15 mouse cellular contexts compared by ENCODE assay signal in the genomic region with DNA sequence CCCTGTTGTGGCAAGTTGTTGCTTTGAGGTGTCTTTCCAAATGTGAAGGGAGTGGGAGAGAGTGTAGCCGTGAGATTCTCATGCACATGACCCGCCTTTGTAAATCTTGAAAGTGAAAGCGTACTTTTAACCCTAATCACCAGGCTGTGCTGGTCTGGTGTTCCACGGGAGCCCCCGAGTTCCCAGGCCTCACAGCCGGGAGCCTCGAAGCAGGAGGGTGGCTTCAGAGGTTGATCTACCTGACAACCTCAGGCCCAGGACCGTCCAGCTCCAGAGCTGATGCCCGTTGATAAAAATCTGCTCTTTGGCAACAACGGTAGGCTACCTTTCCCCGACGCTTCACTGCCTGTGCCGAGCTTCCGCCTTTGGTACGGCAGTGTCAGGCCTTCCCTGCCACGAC.
DNase-seq lines count a peak whose midpoint lies in the region; ATAC-seq and TF ChIP-seq lines count a peak whose summit lies in the region.
"Had no signal": no experiment of that assay in that cellular context is flagged by ENCODE, and none has a peak within 500 bp of the region (broad histone marks: within the 10 kb centered on the region; RNA-seq: fewer than 3 reads in every experiment).

No protein-coding gene starts in this region.

- H3K4me1 ChIP-seq in kidney, adult 2 months (ENCODE audit: control insufficient read depth, insufficient read depth, low read length): peaks cover 4% of the 10 kb centered on the region; the same call in 1 of the 2 replicates
- H3K4me1 ChIP-seq in midbrain, embryonic 12.5 days: no peaks in the 10 kb centered on the region
- H3K4me1 ChIP-seq in midbrain, postnatal 0 days (ENCODE audit: insufficient read depth, low read length): no peaks in the 10 kb centered on the region; the same call in 1 of the 2 replicates
- peaks cover 12% of the 10 kb centered on the region for H3K4me1 ChIP-seq in embryonic facial prominence, embryonic 14.5 days (ENCODE audit: control insufficient read depth, insufficient read depth, low read length)
- H3K4me1 ChIP-seq in limb, embryonic 14.5 days (ENCODE audit: control insufficient read depth, insufficient read depth, low read length): peaks cover 20% of the 10 kb centered on the region
- H3K4me1 ChIP-seq: heart, embryonic 15.5 days had no signal

- H3K27me3 ChIP-seq in kidney, adult 2 months (replicated peaks; ENCODE audit: control insufficient read depth, insufficient read depth, low read length): no peaks in the 10 kb centered on the region
- no peaks in the 10 kb centered on the region for H3K27me3 ChIP-seq in midbrain, embryonic 12.5 days
- no peaks in the 10 kb centered on the region for H3K27me3 ChIP-seq in midbrain, postnatal 0 days (ENCODE audit: insufficient read depth, low read length)
- no peaks in the 10 kb centered on the region for H3K27me3 ChIP-seq in embryonic facial prominence, embryonic 14.5 days (replicated peaks; ENCODE audit: control insufficient read depth, insufficient read depth, low read length)
- H3K27me3 ChIP-seq in limb, embryonic 14.5 days (ENCODE audit: control insufficient read depth, insufficient read depth, low read length): no peaks in the 10 kb centered on the region
- H3K27me3 ChIP-seq: heart, embryonic 15.5 days had no signal

- TF ChIP-seq POLR2A in kidney, adult 2 months (IDR thresholded peaks at IDR 0.05; ENCODE audit: low read depth, low read length): no peak
- no peak for TF ChIP-seq POLR2A in limb, embryonic 14.5 days (IDR thresholded peaks at IDR 0.05; ENCODE audit: borderline replicate concordance, extremely low read depth, insufficient read depth, insufficient read length)

- DNase-seq in kidney, adult 2 months: no peak
- no peak for DNase-seq in kidney, adult 8-10 months
- DNase-seq in midbrain, postnatal 0 days (ENCODE audit: low spot score): no peak
- no peak for DNase-seq in embryonic facial prominence, embryonic 14.5 days (ENCODE audit: low spot score)
- DNase-seq in limb, embryonic 14.5 days (ENCODE audit: low spot score): no peak
- DNase-seq in thymus, postnatal 4 days: no peak
- DNase-seq: cerebellum, adult 9-10 months; forebrain, postnatal 0 days; gastrocnemius, postnatal 25 days; layer of hippocampus, adult 9-11 months; right cerebral cortex, postnatal 4 days had no signal

- 0 out of 2 replicates have a peak overlapping the region, but pooled peaks have one; percentile 25 for H3K27ac ChIP-seq in kidney, adult 2 months (ENCODE audit: insufficient read depth, low read depth, low read length)
- peak overlapping the region; percentile 49 for H3K27ac ChIP-seq in midbrain, embryonic 12.5 days (replicated peaks)
- H3K27ac ChIP-seq in midbrain, postnatal 0 days (ENCODE audit: low read depth, low read length): no peak overlapping the region
- peak overlapping the region; percentile 67; the same call in 1 of the 2 replicates for H3K27ac ChIP-seq in embryonic facial prominence, embryonic 14.5 days (replicated peaks; ENCODE audit: low read depth, low read length)
- H3K27ac ChIP-seq in limb, embryonic 14.5 days (replicated peaks; ENCODE audit: low read depth, low read length): peak overlapping the region; percentile 84
- H3K27ac ChIP-seq: heart, embryonic 15.5 days had no signal

- WGBS in kidney, adult 2 months: 73% methylated on average over 16 of the region's 16 CpGs
- WGBS in midbrain, embryonic 12.5 days: 88% methylated on average over 16 of the region's 16 CpGs
- 89% methylated on average over 16 of the region's 16 CpGs for WGBS in midbrain, postnatal 0 days
- 81% methylated on average over 16 of the region's 16 CpGs for WGBS in embryonic facial prominence, embryonic 14.5 days
- WGBS in limb, embryonic 14.5 days: 81% methylated on average over 16 of the region's 16 CpGs

- no peak overlapping the region for H3K4me3 ChIP-seq in kidney, adult 2 months (ENCODE audit: insufficient read depth, low read depth, low read length)
- no peak overlapping the region for H3K4me3 ChIP-seq in midbrain, embryonic 12.5 days
- H3K4me3 ChIP-seq in midbrain, postnatal 0 days (ENCODE audit: low read depth, low read length): no peak overlapping the region
- no peak overlapping the region for H3K4me3 ChIP-seq in embryonic facial prominence, embryonic 14.5 days (ENCODE audit: low read depth, low read length)
- H3K4me3 ChIP-seq in limb, embryonic 14.5 days (replicated peaks; ENCODE audit: low read length): no peak overlapping the region
- H3K4me3 ChIP-seq: heart, embryonic 15.5 days had no signal

- H3K9me3 ChIP-seq in midbrain, embryonic 12.5 days: no peaks in the 10 kb centered on the region
- no peaks in the 10 kb centered on the region for H3K9me3 ChIP-seq in midbrain, postnatal 0 days (ENCODE audit: low read length)
- no peaks in the 10 kb centered on the region for H3K9me3 ChIP-seq in embryonic facial prominence, embryonic 14.5 days (ENCODE audit: control insufficient read depth, low read length)
- H3K9me3 ChIP-seq in limb, embryonic 14.5 days (ENCODE audit: control insufficient read depth, low read length): no peaks in the 10 kb centered on the region
- H3K9me3 ChIP-seq: heart, embryonic 15.5 days had no signal

- H3K9ac ChIP-seq in midbrain, embryonic 12.5 days (replicated peaks): no peak overlapping the region
- H3K9ac ChIP-seq in midbrain, postnatal 0 days (replicated peaks; ENCODE audit: low read length, poor library complexity, severe bottlenecking): no peak overlapping the region
- H3K9ac ChIP-seq in embryonic facial prominence, embryonic 14.5 days (ENCODE audit: low read depth, low read length): no peak overlapping the region
- H3K9ac ChIP-seq in limb, embryonic 14.5 days (ENCODE audit: low read depth, low read length, severe bottlenecking): no peak overlapping the region
- H3K9ac ChIP-seq: forebrain, postnatal 0 days; heart, embryonic 15.5 days had no signal

- no peak for TF ChIP-seq CTCF in kidney, adult 2 months (conservative IDR thresholded peaks at IDR 0.05; ENCODE audit: insufficient read depth, insufficient read length, low read depth, low read length)
- no peak for TF ChIP-seq CTCF in midbrain, postnatal 0 days (IDR thresholded peaks at IDR 0.05)

- no peaks in the 10 kb centered on the region for H3K36me3 ChIP-seq in kidney, adult 2 months (ENCODE audit: control insufficient read depth, insufficient read depth, low read length)
- H3K36me3 ChIP-seq in midbrain, embryonic 12.5 days: no peaks in the 10 kb centered on the region
- H3K36me3 ChIP-seq in midbrain, postnatal 0 days (ENCODE audit: insufficient read depth, low read length): no peaks in the 10 kb centered on the region
- H3K36me3 ChIP-seq in embryonic facial prominence, embryonic 14.5 days (ENCODE audit: control insufficient read depth, insufficient read depth, low read length): no peaks in the 10 kb centered on the region
- H3K36me3 ChIP-seq in limb, embryonic 14.5 days (ENCODE audit: control insufficient read depth, insufficient read depth, low read length): no peaks in the 10 kb centered on the region; the same call in 1 of the 2 replicates
- H3K36me3 ChIP-seq: heart, embryonic 15.5 days had no signal

- H3K4me2 ChIP-seq in midbrain, embryonic 12.5 days (replicated peaks): no peak overlapping the region
- H3K4me2 ChIP-seq in midbrain, postnatal 0 days (ENCODE audit: low read depth, low read length, poor library complexity, severe bottlenecking): no peak overlapping the region
- no peak overlapping the region for H3K4me2 ChIP-seq in embryonic facial prominence, embryonic 14.5 days (ENCODE audit: low read depth, low read length)
- no peak overlapping the region for H3K4me2 ChIP-seq in limb, embryonic 14.5 days (replicated peaks; ENCODE audit: low read depth, low read length, severe bottlenecking)
- H3K4me2 ChIP-seq: heart, embryonic 15.5 days had no signal

- ATAC-seq in midbrain, embryonic 12.5 days (ENCODE audit: low FRiP score, low read depth): no peak
- no peak for ATAC-seq in midbrain, postnatal 0 days (ENCODE audit: low FRiP score)
- ATAC-seq in embryonic facial prominence, embryonic 14.5 days (ENCODE audit: low read depth): no peak
- ATAC-seq in limb, embryonic 14.5 days (ENCODE audit: low FRiP score, low read depth): no peak
- no peak for ATAC-seq in erythroid progenitor cell, adult 5-6 weeks (replicated peaks; ENCODE audit: low FRiP score, poor library complexity, severe bottlenecking)
- ATAC-seq: forebrain, postnatal 0 days; inflammation-experienced regulatory T-cells, adult 6 months had no signal
